Mouse (Mus musculus): ENCODE data around the gene Asb8.

GRCm38 (mm10) chr15:98157253-98157652 lies 8.2 kb downstream of the Asb8 start:
- no peak for TF ChIP-seq CTCF (conservative IDR thresholded peaks at IDR 0.05; ENCODE audit: low read length)
- no peak for TF ChIP-seq NANOG (IDR thresholded peaks at IDR 0.05; ENCODE audit: borderline replicate concordance, low read length)
- TF ChIP-seq POU5F1 (IDR thresholded peaks at IDR 0.05; ENCODE audit: borderline replicate concordance, low read length), result no peak
